Mouse (Mus musculus) lung, postnatal 0 days (tissue): Measurements from ENCODE around the gene Kif3a.

Experiments
- CTCF ChIP-seq: IDR thresholded peaks from 2 replicates; pipeline ENCODE4 v1.5.1; 2016; ENCODE audit warnings: antibody characterized with exemption, mild to moderate bottlenecking
- EP300 ChIP-seq: IDR thresholded peaks from 2 replicates; pipeline ENCODE4 v1.6.1; 2016; ENCODE audit warnings: antibody characterized with exemption, mild to moderate bottlenecking, control low read depth

- TF ChIP-seq EP300 (no peak), CTCF (no peak)
Observed at GRCm38 (mm10) chr11:53532231-53532620, 35.0 kb upstream of the Kif3a start.
